Mouse (Mus musculus) right cerebral cortex, postnatal 10 days (tissue): ENCODE data around the gene Dnah14.
A peak's percentile ranks its signal among the peaks of the same experiment; 100 is the strongest.

ENCODE experiments used
- DNase-seq, 2 experiments: peaks; one replicate each; pipeline ENCODE4 v3.0.0; 2021; ENCODE audit warnings: low spot score in 2 of 2

The Dnah14 gene

GRCm38 (mm10) chr1:181576322-181576721 lies at the start of gene Dnah14:
Gene Dnah14, plus strand, starts transcription at chr1:181576559.
- no peak for DNase-seq

DNA sequence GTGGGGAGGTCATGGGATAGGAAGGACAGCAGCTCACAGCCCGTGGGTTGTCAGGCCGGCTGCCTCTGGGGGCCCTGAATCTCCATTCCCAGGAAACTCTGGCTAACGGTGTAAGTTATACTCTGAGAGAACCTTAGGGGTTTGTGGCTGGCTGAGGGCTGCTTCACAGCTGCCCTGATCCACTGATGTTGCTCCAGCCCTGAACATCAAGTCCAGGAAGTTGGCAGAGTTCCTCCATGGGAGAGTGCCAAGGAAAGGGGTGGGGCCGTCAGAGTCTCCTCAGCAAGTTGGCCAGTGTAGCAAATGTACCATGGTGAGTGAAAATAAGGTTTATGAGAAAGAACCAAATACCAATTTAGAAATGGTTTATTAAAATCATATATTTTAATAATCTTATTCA lies 47.0 kb upstream of the Dnah14 start:
- peak; percentile 72 to 80 for DNase-seq

DNA sequence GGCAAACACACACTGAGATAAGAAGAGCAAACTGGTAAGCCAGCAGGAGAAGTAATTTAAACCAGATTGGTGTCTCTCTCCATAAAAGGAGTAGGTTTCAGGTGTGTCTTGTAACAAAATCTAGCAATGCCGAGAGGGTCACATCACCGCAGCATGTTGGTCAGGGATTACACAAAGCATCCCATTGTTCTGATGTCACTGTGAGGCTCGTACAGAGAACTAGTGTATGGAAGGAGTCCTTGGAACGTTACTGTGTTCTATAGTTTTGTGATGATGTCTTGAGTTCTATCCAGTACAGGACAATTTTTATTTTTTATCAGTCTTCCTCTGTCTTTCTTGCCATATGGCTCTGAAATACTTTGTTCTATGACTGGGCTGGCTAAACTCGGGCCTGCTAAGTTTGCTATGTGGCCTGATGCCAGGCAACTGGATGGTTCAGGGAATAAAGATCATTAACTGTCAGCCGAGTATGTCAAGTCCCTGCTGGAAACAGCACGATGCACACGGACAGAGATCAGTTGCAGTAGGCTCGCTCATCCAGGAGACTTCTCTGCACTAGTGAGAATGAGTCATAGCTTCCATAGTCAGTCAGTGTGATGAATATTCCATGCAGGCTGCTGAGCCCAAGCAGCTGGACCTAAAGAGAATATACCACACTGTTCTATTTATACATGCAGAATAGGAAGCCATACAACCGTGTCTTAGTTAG lies 41.0 kb upstream of the Dnah14 start:
- DNase-seq, result peak; percentile 41 to 60

DNA sequence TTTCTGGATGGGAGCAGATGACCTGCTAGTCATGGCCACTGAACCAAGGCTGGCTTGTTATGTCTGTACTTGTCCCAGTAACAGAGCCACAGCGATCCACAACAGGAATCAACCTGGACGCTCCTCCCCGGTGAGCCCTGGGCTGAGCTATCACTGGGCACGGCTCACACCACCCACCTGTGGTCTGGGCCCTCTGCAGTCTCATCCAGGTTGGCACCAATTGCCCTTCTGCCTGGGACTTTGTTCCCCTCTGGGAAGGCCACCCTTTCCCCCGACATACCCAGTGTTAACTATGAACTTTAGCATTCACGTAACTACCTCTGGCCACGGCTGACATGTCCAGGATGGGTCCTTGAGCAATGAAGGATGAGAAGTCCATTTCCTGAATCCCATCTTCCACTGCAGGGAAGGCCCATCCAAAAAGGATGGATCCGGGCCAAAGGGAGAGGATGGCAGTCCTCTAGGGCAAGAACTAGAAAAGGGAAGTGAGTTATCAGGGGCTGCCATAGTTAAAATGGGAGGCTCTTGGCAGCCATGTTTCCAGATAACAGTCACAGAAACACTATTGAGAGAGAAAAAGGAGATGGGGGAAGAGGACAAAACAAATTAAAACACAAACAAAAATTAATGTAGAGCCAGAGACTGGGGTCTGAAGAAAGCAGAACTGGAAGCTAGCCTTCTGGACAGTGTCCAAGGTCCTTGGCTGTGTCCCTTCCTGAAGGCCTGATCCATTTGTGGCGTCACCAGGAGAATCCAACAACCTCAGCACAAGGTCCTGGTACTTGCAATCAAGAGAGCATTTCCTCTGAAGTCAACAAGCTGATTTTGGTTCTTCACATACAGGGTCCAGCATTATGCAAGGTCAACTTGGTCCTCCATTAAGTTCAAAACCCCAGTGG lies 38.5 kb upstream of the Dnah14 start:
- DNase-seq, result no peak

- no peak for DNase-seq
These were observed 36.3 kb upstream of the Dnah14 start for GRCm38 (mm10) chr1:181539846-181540769.

DNA sequence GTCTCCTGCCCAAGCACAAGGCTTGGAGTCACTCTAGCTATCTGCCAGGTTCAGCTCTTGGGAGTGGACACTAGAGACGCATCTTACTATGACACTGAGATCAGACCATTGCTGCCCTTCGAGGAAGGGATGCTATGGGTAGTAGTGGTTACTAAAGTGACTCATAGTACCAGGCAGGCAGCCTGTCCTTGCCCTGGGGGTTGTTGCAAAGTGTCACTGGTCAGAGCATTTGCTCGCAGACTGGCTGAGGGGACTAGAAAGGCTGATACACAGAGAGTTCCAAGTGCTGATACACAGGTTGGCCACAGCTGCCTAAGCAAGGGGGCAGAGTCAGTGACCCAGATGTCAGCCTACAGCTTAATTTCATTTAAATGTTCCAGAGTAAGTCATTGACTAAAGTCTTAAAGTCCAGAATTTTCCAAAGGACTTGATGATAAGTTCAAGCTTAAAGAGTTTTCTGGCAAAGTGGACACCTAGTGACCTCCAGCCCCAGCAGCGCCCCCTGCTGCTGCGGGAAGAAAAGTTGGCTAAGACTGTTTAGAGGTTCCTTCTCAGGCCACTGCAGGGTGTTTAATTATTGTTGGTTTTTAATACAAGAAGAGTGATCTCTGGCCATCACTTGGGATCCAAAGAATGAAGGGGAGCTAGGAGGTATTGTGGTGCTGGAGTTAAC lies 32.5 kb upstream of the Dnah14 start:
- no peak for DNase-seq

DNA sequence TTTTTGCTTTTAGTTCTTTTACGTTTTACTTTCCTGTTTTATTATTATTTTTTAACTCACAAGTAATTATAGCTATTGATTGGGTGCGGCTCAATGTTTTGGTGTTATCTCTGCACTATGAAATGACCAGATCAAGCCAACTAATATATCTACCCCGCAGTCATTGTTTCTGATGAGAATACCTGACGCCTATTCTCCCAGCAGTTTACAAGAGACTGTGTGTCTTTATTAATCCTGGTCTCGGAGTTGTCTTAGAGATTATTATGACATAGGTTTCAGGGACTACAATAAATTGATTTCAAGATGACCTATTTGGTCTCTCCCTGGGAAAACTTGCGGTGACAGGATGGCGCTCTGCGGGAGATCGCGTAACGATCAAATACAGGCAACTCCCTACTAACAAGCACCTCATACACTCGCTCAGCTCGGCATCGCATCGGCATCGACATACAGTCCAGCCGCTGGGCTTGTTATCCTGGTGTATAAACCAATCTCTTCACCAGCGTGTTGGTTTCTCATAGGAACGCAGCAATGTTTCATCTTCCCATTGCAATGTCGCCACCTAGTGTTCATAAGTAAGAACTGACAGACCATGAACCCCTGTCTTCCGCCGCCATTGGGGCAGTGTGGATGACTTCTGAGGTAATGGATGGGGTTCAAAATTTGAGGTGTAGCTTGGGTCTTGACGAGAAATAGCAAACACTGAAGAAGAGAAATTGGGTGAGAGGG lies 31.2 kb upstream of the Dnah14 start:
- DNase-seq, result peak; percentile 81 to 83

GRCm38 (mm10) chr1:181549987-181550386 lies 26.4 kb upstream of the Dnah14 start:
- DNase-seq, result no peak

- DNase-seq, result no peak
These were observed 25.5 kb upstream of the Dnah14 start for GRCm38 (mm10) chr1:181550826-181551225.

DNA sequence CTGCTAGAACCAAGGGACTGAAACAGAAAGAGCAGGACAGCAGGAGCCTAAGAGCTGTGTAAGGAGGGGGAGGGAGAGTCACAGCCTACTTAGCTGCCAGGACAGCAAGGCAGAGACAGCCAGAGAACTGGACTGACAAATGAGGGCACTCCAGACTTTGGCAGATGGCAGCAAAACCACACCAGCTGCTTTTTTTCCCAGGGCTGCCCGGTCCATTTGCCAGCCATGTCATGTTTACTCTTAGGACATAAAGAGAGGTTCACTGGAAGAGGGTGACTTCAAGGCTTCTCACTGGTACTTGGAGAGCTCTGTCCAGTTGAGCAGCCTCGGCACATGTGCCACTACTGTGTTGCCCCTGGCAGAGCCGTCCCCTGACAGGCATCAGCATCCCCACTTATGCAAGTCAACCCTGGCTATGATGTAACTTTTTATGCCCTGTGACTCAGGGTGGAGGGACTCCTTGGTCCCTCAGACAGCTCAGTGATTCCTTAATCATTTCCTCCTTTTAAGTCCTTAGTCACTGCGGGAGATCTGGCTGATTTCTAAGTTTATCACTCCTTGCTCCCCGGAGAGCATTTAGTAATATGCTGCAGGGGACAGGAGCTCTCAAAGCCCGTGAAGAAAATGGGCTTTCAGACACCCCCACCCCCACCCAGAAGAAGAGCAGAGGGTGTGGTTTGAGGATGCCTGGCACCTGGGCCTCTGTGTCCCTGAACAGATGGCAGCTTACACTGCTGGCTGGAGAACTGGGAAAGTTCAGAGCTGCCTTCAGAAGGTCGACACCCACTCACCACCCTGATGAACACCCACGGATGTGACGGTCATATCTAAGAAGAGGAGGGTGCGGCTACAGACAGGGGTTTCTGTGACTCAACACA lies 23.6 kb upstream of the Dnah14 start:
- peak; percentile 57 to 71 for DNase-seq

DNA sequence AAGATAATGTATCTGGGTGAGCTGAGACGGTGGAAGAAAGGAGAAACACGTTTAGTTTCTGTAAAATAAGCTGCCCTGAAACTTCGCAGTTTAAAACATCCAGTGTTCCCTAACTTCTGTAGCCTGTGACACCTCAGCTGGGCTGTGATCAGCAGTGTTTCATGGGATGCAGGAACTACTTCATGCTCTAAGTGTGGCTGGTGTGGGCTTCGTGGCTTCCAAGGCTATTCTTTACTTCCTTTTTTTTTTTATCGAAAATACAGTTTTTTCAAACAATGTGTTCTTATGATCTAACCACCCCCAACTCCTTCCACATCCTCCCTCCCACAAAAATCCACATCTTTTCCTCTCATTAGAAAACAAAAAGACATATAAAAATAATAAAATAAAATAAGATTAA lies 20.9 kb upstream of the Dnah14 start:
- DNase-seq, result no peak

GRCm38 (mm10) chr1:181559655-181560054 lies 16.7 kb upstream of the Dnah14 start:
- DNase-seq, result peak in 1 of 2 experiments; percentile 0

DNA sequence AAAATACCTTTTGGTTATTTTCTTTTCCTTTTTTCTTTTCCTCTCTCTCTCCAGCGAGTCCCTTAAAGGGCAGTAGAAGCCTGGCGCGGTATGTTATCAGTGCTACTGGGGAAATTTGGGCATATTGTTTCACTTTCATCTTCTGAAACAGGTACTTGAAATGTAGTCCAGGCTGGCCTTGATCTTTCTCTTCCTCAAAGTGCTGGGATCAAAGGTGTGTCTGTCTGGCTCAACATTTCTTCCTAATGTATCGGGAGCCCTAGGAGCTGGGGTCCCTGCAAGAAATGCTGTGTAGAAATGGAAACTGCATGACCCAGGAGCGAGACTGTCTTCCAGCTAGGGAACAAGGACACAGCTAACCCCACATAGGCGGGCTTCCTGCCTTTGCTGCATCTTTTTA lies 16.0 kb upstream of the Dnah14 start:
- DNase-seq, result no peak

DNA sequence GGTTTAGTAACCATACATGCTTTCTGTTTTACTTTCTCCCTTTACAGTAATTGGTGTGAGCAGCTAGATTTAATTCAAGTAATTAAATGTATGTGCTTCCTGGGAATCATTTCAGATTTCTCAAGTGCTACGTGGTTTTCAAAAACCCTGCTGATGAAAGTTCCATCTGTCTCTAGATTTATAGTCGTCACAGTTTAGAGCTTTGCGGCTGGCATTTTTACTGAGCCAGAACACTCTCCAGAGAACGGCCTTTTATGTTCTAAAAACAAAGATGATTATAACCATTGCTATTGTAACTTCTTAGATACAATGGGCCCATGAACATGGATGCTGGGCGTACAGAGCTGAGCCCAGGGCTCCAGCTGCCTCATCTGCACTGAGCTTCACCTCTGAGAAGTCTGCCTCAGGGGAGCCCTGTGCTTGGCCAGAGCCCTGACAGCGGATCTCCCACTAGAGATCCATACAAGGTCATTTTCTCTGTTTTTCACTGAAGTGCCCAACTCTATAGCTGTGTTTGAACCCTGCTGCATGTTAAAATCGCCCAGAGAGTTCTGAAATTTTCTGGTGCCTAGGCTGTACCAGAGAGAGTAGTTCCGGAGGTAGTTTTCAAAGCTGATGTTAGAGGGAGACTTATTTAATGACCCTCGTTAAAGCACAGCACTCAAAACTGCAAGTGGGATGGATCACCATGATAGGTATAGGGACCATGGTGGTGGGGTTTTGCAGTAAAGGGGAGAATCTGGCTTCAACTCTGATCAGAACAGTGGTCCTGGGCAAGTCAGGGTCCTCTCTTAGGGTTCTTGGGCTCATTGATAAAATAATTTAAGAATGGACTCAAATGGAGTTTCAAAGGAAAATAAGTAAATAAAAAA lies 15.2 kb upstream of the Dnah14 start:
- DNase-seq, result no peak

GRCm38 (mm10) chr1:181561768-181562444 lies 14.5 kb upstream of the Dnah14 start:
- DNase-seq, result peak in 1 of 2 experiments; percentile 25

GRCm38 (mm10) chr1:181569447-181569846 lies 6.9 kb upstream of the Dnah14 start:
- DNase-seq, result no peak

GRCm38 (mm10) chr1:181583152-181583551 lies 6.8 kb downstream of the Dnah14 start:
- DNase-seq, result peak in 1 of 2 experiments; percentile 34

- no peak for DNase-seq
These were observed 12.8 kb downstream of the Dnah14 start for GRCm38 (mm10) chr1:181589116-181589515.
